Mouse (Mus musculus): Measurements from ENCODE around the gene Ruvbl2. TPM values are rescaled to one million over a fixed set of nuclear protein-coding genes. Genes with fewer than 3 reads are reported as not detected.
"Not testable (repeated sequence)": the region's sequence is repeated elsewhere in the genome, so short reads cannot be mapped to it uniquely, and the experiment has no call there.

The Ruvbl2 gene
- polyA plus RNA-seq, 1 experiment from 2014 or later, result 129 TPM

DNA sequence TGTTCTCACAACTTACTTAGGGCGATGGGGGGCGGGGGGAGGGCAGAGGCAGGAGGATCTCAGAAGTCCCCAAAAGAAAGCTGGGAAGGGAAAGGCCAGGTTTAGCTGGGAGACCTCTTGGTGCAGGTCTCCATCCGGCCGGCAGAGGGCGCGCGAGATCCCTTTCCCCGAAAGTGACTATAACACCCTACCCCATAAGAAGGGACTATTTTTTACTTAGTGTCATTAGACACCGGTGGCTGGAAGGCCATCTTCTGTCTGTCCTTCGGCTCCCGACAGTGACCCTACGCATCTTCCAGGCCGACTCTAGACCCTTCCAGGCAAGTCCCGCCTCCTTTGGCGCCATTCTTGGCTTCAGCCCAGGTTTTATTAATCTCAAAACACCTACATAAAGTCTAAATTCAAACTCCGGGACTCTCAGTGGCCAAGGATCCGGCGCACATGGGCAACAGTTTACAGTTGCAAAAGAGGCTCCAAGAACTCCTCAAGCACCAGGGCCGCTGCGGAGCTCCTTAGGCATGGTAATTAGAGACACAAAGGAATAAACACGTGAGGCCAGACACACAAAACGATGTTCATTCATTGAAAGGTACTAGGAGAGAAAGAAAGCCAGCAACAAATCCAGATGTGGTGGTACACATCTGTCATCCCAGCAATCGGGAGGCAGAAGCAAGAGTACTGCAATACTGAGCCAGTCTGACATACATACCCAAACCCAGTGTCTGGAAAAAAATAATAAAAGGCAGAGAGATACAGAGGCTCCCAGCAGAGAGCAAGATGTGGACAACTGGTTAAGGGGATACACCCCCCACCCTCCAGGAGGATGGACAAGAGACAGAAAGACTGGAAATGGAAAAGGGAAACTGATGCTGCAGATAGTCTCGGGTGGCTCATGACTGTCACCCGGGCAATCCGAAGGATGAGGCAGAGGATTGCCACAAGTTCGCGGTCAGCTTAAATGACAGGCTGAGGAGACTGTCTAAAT is 32.5 kb downstream of the Ruvbl2 start, which contains the start of gene Kcna7:
Gene Kcna7 (plus strand): TSS at position 563 of the 985 bp plus-strand sequence.
- ATAC-seq (ENCODE audit: low FRiP score), result no peak
- H3K9ac ChIP-seq, result peak within 1 kb of the TSS; percentile 32; the same call in 1 of the 2 replicates
- no peaks in the 10 kb centered on the region for H3K36me3 ChIP-seq
- H3K27me3 ChIP-seq, result peaks cover 59% of the 10 kb centered on the region
- 0 out of 2 replicates have a peak, but pooled peaks cover 3% of the 10 kb centered on the region for H3K9me3 ChIP-seq (replicated peaks)
- H3K4me2 ChIP-seq (replicated peaks), result peak within 1 kb of the TSS; percentile 48
- H3K4me1 ChIP-seq, result peaks cover 6% of the 10 kb centered on the region
- peak within 1 kb of the TSS; percentile 34 for H3K4me3 ChIP-seq
- 12% methylated on average over 28 of the region's 28 CpGs for WGBS
- no peak within 1 kb of the TSS for H3K27ac ChIP-seq

DNA sequence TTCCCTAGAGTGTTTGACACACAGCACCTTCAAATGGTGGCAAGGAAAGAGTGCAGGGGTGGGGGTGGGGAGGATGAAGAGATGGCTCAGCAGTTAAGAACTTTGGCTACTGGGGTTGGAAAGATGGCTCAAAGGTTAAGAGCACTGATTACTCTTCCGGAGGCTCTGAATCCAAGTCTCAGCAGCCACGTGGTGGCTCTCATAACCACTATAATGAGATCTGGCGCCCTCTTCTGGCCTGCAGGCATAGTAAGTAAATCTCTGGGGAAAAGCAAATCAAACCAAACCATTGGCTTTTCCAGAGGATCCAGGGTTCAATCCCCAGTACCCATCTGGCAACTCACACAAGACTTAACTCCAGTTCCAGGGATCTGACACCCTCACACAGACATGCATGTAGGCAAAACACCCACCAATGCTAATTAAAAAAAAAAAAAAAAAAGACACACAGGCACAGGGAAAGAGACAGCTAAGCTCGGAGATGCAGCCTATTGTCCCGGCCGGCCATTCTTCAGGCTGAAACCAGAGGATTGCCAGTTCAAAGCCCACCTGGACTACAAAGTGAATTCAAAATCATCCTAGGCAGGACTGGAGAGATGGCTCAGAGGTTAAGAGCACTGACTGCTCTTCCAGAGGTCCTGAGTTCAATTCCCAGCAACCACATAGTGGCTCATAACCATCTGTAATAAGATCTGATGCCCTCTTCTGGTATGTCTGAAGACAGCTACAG is 34.2 kb downstream of the Ruvbl2 start:
- H3K4me1 ChIP-seq, result peaks cover 6% of the 10 kb centered on the region
- no peak for ATAC-seq (ENCODE audit: low FRiP score)
- H3K4me3 ChIP-seq, result no peak overlapping the region
- H3K9ac ChIP-seq, result no peak overlapping the region
- no peak overlapping the region for H3K4me2 ChIP-seq (replicated peaks)
- 0 out of 2 replicates have a peak, but pooled peaks cover 3% of the 10 kb centered on the region for H3K9me3 ChIP-seq (replicated peaks)
- peaks cover 43% of the 10 kb centered on the region for H3K27me3 ChIP-seq
- H3K36me3 ChIP-seq, result no peaks in the 10 kb centered on the region
- H3K27ac ChIP-seq, result no peak overlapping the region
- WGBS, result 44% methylated on average over 6 of the region's 6 CpGs

DNA sequence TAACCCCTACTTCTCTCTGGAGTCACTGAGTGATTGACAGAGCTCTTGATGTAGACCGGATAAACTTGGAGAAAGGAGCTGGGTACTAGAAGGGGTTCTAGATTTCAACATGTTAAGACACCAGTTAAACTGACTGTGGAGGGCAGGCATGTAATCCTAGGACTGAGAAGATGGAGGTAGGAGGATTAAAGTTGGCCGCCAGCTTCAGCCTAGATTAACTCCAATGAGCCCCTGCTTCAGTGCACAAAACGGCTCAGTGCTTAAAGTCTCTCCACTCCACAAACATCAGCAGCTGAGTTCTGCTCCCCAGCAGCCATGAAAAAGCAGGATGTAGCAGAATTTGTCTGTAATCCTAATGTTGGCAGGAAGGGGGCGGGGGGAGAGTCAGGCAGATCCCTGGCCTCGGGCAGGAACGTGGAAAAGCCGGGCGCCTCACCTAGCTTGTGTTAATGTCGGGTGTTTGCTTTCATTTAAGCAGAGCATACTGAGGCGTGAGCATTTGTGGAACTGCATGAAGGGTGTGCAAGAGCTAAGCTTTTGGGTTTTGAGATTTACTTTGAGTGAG is 36.3 kb downstream of the Ruvbl2 start:
- no peak for ATAC-seq (ENCODE audit: low FRiP score)
- Histone ChIP-seq H3K9me3 (replicated peaks) (0 out of 2 replicates have a peak, but pooled peaks cover 3% of the 10 kb centered on the region), H3K9ac (no peak overlapping the region), H3K4me3 (no peak overlapping the region), H3K27me3 (peaks cover 22% of the 10 kb centered on the region), H3K4me2 (replicated peaks) (no peak overlapping the region), H3K27ac (no peak overlapping the region), H3K4me1 (peaks cover 4% of the 10 kb centered on the region), H3K36me3 (no peaks in the 10 kb centered on the region)
- WGBS, result 76% methylated on average over 10 of the region's 10 CpGs

DNA sequence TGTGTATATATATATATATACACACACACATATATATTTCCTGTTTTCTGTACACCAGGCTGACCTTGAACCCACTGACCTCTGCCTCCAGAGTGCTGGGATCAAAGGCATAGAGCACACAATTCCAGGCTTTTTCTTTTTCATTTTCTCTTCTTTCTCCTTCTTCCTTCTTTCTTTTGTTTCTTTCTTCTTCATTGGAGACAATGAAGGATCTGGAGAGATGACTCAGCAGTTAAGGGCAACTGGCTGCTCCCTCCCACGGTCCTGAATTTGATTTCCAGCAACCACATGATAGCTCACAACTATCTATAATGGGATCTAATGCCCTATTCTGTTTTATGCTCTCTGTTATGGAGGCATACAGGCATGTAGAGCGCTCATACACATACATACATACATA is 41.1 kb downstream of the Ruvbl2 start:
- no peak for ATAC-seq (ENCODE audit: low FRiP score)
- Histone ChIP-seq H3K9ac (no peak overlapping the region), H3K4me2 (replicated peaks) (no peak overlapping the region), H3K9me3 (replicated peaks) (no peaks in the 10 kb centered on the region), H3K4me3 (no peak overlapping the region), H3K27me3 (no peaks in the 10 kb centered on the region), H3K27ac (no peak overlapping the region), H3K36me3 (peaks cover 9% of the 10 kb centered on the region), H3K4me1 (peaks cover 19% of the 10 kb centered on the region)
- whole genome bisulfite sequencing, result 75% methylated on average over 2 of the region's 2 CpGs

DNA sequence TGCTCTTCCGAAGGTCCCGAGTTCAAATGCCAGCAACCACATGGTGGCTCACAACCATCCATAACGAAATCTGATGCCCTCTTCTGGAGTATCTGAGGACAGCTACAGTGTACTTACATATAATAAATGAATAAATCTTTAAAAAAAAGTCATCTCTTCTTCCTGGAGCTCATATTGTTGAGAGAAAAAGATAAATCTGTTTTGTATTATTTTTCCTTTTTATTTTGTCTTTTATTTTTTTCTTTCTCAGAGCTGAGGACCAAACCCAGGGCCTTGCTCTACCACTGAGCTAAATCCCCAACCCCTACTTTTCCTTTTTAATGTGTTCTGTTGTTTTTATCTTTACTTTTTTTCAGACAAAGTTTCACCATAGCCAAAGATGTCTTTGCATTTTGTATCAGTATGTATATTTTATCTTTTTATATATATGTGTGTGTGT is 41.5 kb downstream of the Ruvbl2 start:
- H3K27me3 ChIP-seq; H3K9me3 ChIP-seq (replicated peaks): not testable (repeated sequence)
- H3K4me1 ChIP-seq, result peaks cover 19% of the 10 kb centered on the region
- H3K36me3 ChIP-seq, result peaks cover 13% of the 10 kb centered on the region
- H3K4me3 ChIP-seq, result peak overlapping the region; percentile 86
- peak overlapping the region; percentile 76; the same call in 1 of the 2 replicates for H3K27ac ChIP-seq
- 4% methylated on average over 3 of the region's 3 CpGs for WGBS
- H3K9ac ChIP-seq, result peak overlapping the region; percentile 51; the same call in 1 of the 2 replicates
- peak overlapping the region; percentile 58 for H3K4me2 ChIP-seq (replicated peaks)
- peak; percentile 37; the same call in 1 of the 2 replicates for ATAC-seq (ENCODE audit: low FRiP score)

DNA sequence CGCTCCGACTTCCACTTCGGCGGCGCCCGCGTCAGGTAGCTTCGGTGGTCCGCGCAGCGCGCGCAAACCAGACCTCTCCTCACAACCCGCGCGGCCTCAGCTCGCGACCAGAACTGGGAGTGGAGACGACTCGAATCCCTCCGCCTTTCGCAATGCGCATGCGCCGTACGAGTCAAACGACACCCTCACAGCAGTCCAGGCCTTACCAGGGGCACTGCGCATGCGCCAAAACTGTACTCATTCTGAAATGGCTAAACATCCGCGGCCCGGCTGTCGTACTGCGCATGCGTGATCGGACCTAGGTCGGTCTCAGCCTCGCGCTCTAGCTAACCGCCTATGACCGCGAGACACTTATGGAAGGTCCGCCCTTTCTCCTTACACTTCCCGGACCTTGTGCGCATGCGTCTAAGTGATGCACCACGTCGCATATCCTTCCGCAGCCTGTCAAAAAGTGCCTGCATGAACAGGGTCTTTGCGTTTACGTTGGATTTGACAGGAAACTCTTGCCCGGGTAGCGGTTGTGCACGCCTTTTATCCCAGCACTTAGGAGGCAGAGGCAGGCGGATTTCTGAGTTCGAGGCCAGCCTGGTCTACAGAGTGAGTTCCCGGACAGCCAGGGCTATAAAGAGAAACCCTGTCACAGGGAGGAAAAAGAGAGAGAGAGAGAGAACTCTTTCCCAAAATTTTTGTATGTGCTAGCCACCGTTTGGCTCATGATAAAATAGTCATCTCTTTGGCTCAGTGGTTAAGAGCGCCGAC is 42.1 kb downstream of the Ruvbl2 start, which contains the start of gene Snrnp70:
Gene Snrnp70 (minus strand): TSS at position 165 of the 759 bp plus-strand sequence.
- WGBS, result under 1% methylated on average over 60 of the region's 60 CpGs

DNA sequence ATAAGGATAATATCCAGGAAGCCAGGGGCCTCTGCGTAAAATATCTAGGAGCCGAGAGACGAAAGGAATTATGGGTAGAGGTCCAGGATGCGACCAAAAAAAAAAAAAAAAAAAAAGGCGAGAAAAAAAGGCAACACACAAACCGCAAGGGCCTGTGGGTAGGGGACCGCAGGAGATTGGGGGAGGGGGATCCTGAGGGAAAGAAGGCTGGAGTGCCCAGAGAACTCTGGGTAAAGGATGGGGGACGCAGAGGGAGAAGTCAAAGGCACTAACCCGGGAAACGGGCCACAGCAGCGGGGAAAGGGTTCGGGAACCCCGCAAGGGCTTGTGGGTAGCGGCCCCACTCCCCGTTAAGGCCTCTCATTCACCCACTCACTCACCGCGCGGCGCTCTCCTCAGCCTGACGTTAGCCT is 42.8 kb downstream of the Ruvbl2 start:
- Histone ChIP-seq H3K4me3 (peak overlapping the region; percentile 86), H3K27ac (peak overlapping the region; percentile 99), H3K4me1 (peaks cover 19% of the 10 kb centered on the region), H3K36me3 (peaks cover 24% of the 10 kb centered on the region), H3K27me3 (no peaks in the 10 kb centered on the region), H3K9me3 (replicated peaks) (no peaks in the 10 kb centered on the region), H3K9ac (peak overlapping the region; percentile 93), H3K4me2 (replicated peaks) (peak overlapping the region; percentile 84)
- peak; percentile 82 for ATAC-seq (ENCODE audit: low FRiP score)
- WGBS, result 3% methylated on average over 19 of the region's 20 CpGs

More for the DNA sequence above, 42.1 kb downstream of the Ruvbl2 start, which contains the start of gene Snrnp70:
- Histone ChIP-seq H3K4me2 (replicated peaks) (peak within 1 kb of the TSS; percentile 84), H3K9ac (peak within 1 kb of the TSS; percentile 93), H3K4me1 (peaks cover 19% of the 10 kb centered on the region), H3K4me3 (peak within 1 kb of the TSS; percentile 86), H3K27me3 (no peaks in the 10 kb centered on the region), H3K27ac (peak within 1 kb of the TSS; percentile 99), H3K9me3 (replicated peaks) (no peaks in the 10 kb centered on the region), H3K36me3 (peaks cover 17% of the 10 kb centered on the region)
- peak; percentile 97 for ATAC-seq (ENCODE audit: low FRiP score)

DNA sequence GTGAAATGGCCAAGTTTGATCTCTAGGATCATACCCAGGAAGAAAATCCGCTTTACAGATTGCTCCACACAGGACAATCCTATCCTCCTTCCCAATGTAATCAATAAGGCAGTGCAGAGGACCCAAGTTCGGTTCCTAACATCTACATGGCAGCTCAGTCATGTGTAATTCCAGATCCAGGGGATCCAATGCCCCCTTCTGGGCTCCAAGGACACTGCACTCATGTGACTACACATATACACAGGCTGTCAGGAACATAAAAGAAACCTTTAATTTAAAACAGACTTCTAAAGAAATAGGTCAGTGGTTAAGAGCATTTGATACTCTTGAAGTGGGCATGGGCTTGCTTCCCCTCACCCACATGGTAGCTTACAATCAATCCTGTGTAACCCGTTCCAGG is 51.8 kb downstream of the Ruvbl2 start:
- Histone ChIP-seq H3K9ac (no peak overlapping the region), H3K4me2 (replicated peaks) (no peak overlapping the region), H3K4me3 (no peak overlapping the region), H3K9me3 (replicated peaks) (no peaks in the 10 kb centered on the region), H3K27ac (no peak overlapping the region), H3K36me3 (peaks cover 96% of the 10 kb centered on the region), H3K4me1 (no peaks in the 10 kb centered on the region), H3K27me3 (no peaks in the 10 kb centered on the region)
- 87% methylated on average over 3 of the region's 3 CpGs for WGBS
- ATAC-seq (ENCODE audit: low FRiP score), result no peak

DNA sequence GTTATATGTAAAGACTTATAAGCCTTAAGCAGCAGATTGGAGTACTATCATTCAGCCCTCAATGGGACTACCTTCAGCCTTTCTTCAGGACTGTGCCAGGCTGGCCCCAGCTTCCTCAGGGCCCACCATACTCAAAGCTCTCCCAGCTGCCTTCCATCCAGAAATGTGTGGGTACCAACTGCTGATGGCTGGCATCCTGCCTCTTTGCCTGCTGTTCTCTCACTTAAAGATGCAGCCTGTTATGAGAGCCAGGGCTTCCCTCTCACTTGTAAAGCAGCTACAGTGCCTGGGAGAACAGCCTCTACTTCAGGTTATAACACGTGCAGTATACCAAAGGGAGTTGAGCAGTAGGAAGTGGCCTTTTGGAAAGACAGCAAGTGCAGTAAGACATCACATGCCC is 61.8 kb downstream of the Ruvbl2 start:
- Histone ChIP-seq H3K36me3 (peaks cover 85% of the 10 kb centered on the region), H3K4me2 (replicated peaks) (no peak overlapping the region), H3K27ac (no peak overlapping the region), H3K9me3 (replicated peaks) (no peaks in the 10 kb centered on the region), H3K4me3 (no peak overlapping the region), H3K9ac (no peak overlapping the region), H3K27me3 (no peaks in the 10 kb centered on the region), H3K4me1 (no peaks in the 10 kb centered on the region)
- WGBS, result 92% methylated on average over 1 of the region's 1 CpGs
- no peak for ATAC-seq (ENCODE audit: low FRiP score)

DNA sequence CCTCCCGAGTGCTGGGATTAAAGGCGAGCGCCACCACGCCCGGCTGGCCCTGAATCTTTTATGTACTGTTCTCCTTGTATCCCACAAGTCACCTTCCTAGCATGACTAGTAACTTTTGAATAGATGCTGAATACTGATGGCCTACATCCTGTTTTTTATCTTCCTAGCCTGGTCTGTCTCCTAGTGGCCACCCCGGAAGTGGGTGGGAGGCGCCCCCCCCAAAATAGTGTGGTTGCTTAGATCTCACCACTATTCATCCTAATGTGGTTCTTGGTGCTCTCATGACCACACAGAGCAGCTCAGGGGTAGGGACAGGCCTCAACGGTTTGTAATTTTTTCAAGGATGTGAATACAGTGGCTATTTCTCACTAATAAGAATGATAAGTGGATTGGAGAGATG is 63.3 kb downstream of the Ruvbl2 start:
- Histone ChIP-seq H3K4me3 (no peak overlapping the region), H3K9ac (no peak overlapping the region), H3K4me1 (peaks cover 14% of the 10 kb centered on the region), H3K9me3 (replicated peaks) (no peaks in the 10 kb centered on the region), H3K36me3 (peaks cover 71% of the 10 kb centered on the region), H3K27me3 (peaks cover 7% of the 10 kb centered on the region), H3K4me2 (replicated peaks) (no peak overlapping the region), H3K27ac (no peak overlapping the region)
- no peak for ATAC-seq (ENCODE audit: low FRiP score)
- WGBS, result 94% methylated on average over 8 of the region's 8 CpGs

DNA sequence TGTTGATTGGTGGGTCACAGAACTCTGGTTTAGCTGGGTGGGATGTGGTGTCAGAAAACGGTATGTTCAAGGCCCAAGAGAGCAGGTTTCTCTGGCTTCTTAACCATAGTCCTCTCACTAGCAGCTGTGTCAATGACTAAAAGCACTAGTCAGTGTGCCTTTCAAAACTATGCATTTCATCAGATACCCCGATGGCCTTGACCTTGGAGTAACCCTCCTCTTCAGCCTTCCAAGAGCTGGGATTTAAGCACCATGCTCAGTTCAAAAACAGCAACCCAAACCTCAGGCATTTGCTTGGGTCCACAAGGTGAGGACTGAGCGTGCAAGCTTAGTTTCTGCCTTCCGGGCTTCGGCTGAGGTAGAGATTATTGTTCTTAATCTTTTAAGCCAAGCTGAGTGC is 65.5 kb downstream of the Ruvbl2 start:
- H3K4me3 ChIP-seq, result no peak overlapping the region
- H3K4me2 ChIP-seq (replicated peaks), result no peak overlapping the region
- H3K9me3 ChIP-seq (replicated peaks), result no peaks in the 10 kb centered on the region
- H3K36me3 ChIP-seq, result peaks cover 49% of the 10 kb centered on the region
- H3K27me3 ChIP-seq, result peaks cover 25% of the 10 kb centered on the region
- H3K27ac ChIP-seq, result no peak overlapping the region
- WGBS, result 91% methylated on average over 5 of the region's 5 CpGs
- H3K9ac ChIP-seq, result no peak overlapping the region
- ATAC-seq (ENCODE audit: low FRiP score), result no peak
- peaks cover 26% of the 10 kb centered on the region for H3K4me1 ChIP-seq

Measured in hindbrain, embryonic 12.5 days (tissue).